Mouse (Mus musculus): ENCODE data around the gene Foxb2.

The Foxb2 gene

GRCm38 (mm10) chr19:16873221-16873861, at the start of gene Foxb2:
Foxb2 (minus strand) TSS chr19:16873805.
- Histone ChIP-seq H3K4me3 (replicated peaks; ENCODE audit: low read length) (peak within 1 kb of the TSS; percentile 65), H3K36me3 (ENCODE audit: insufficient read depth, low read length) (no peaks in the 10 kb centered on the region), H3K27me3 (ENCODE audit: insufficient read depth, low read length) (peaks cover 99% of the 10 kb centered on the region), H3K9me3 (ENCODE audit: low read length) (no peaks in the 10 kb centered on the region), H3K4me1 (replicated peaks; ENCODE audit: low read depth, low read length) (peaks cover 63% of the 10 kb centered on the region)
- no peak for TF ChIP-seq POU5F1 (IDR thresholded peaks at IDR 0.05; ENCODE audit: borderline replicate concordance, low read length)

- H3K36me3 ChIP-seq (ENCODE audit: insufficient read depth, low read length): no peaks in the 10 kb centered on the region
- no peaks in the 10 kb centered on the region for H3K27me3 ChIP-seq (ENCODE audit: insufficient read depth, low read length)
- H3K4me1 ChIP-seq (replicated peaks; ENCODE audit: low read depth, low read length): no peaks in the 10 kb centered on the region
- no peak overlapping the region for H3K4me3 ChIP-seq (replicated peaks; ENCODE audit: low read length)
- H3K9me3 ChIP-seq (ENCODE audit: low read length): no peaks in the 10 kb centered on the region
- TF ChIP-seq NANOG (IDR thresholded peaks at IDR 0.05; ENCODE audit: borderline replicate concordance, low read length) (no peak), POU5F1 (IDR thresholded peaks at IDR 0.05; ENCODE audit: borderline replicate concordance, low read length) (no peak), CTCF (conservative IDR thresholded peaks at IDR 0.05; ENCODE audit: low read length) (no peak)
Observed at GRCm38 (mm10) chr19:16911507-16911906, 37.9 kb upstream of the Foxb2 start.

- TF ChIP-seq NANOG (IDR thresholded peaks at IDR 0.05; ENCODE audit: borderline replicate concordance, low read length) (no peak), CTCF (conservative IDR thresholded peaks at IDR 0.05; ENCODE audit: low read length) (peak; percentile 35)
- Histone ChIP-seq H3K27me3 (ENCODE audit: insufficient read depth, low read length) (no peaks in the 10 kb centered on the region), H3K4me1 (replicated peaks; ENCODE audit: low read depth, low read length) (no peaks in the 10 kb centered on the region; the same call in 1 of the 2 replicates), H3K4me3 (replicated peaks; ENCODE audit: low read length) (no peak overlapping the region), H3K9me3 (ENCODE audit: low read length) (no peaks in the 10 kb centered on the region), H3K36me3 (ENCODE audit: insufficient read depth, low read length) (no peaks in the 10 kb centered on the region)
Observed at GRCm38 (mm10) chr19:16903106-16903505, 29.5 kb upstream of the Foxb2 start.

- TF ChIP-seq CTCF (conservative IDR thresholded peaks at IDR 0.05; ENCODE audit: low read length): peak; percentile 27
- no peak for TF ChIP-seq POU5F1 (IDR thresholded peaks at IDR 0.05; ENCODE audit: borderline replicate concordance, low read length)
- TF ChIP-seq NANOG (IDR thresholded peaks at IDR 0.05; ENCODE audit: borderline replicate concordance, low read length): no peak
- Histone ChIP-seq H3K4me1 (replicated peaks; ENCODE audit: low read depth, low read length) (no peaks in the 10 kb centered on the region; the same call in 1 of the 2 replicates), H3K9me3 (ENCODE audit: low read length) (no peaks in the 10 kb centered on the region), H3K4me3 (replicated peaks; ENCODE audit: low read length) (no peak overlapping the region), H3K27me3 (ENCODE audit: insufficient read depth, low read length) (no peaks in the 10 kb centered on the region), H3K36me3 (ENCODE audit: insufficient read depth, low read length) (no peaks in the 10 kb centered on the region)
Observed at GRCm38 (mm10) chr19:16899716-16900115, 26.1 kb upstream of the Foxb2 start.

GRCm38 (mm10) chr19:16898576-16898975, 25.0 kb upstream of the Foxb2 start:
- Histone ChIP-seq H3K27me3 (ENCODE audit: insufficient read depth, low read length) (no peaks in the 10 kb centered on the region), H3K4me3 (replicated peaks; ENCODE audit: low read length) (no peak overlapping the region), H3K4me1 (replicated peaks; ENCODE audit: low read depth, low read length) (no peaks in the 10 kb centered on the region; the same call in 1 of the 2 replicates), H3K36me3 (ENCODE audit: insufficient read depth, low read length) (no peaks in the 10 kb centered on the region), H3K9me3 (ENCODE audit: low read length) (no peaks in the 10 kb centered on the region)
- no peak for TF ChIP-seq POU5F1 (IDR thresholded peaks at IDR 0.05; ENCODE audit: borderline replicate concordance, low read length)
- TF ChIP-seq CTCF (conservative IDR thresholded peaks at IDR 0.05; ENCODE audit: low read length): no peak
- no peak for TF ChIP-seq NANOG (IDR thresholded peaks at IDR 0.05; ENCODE audit: borderline replicate concordance, low read length)

- TF ChIP-seq POU5F1 (IDR thresholded peaks at IDR 0.05; ENCODE audit: borderline replicate concordance, low read length): no peak
- TF ChIP-seq CTCF (conservative IDR thresholded peaks at IDR 0.05; ENCODE audit: low read length): no peak
- no peak for TF ChIP-seq NANOG (IDR thresholded peaks at IDR 0.05; ENCODE audit: borderline replicate concordance, low read length)
- H3K4me3 ChIP-seq (replicated peaks; ENCODE audit: low read length): peak overlapping the region; percentile 64
- no peaks in the 10 kb centered on the region for H3K36me3 ChIP-seq (ENCODE audit: insufficient read depth, low read length)
Observed at GRCm38 (mm10) chr19:16876458-16876770, 2.8 kb upstream of the Foxb2 start.

GRCm38 (mm10) chr19:16875631-16876457, 2.2 kb upstream of the Foxb2 start:
- no peak for TF ChIP-seq CTCF (conservative IDR thresholded peaks at IDR 0.05; ENCODE audit: low read length)
- no peak for TF ChIP-seq POU5F1 (IDR thresholded peaks at IDR 0.05; ENCODE audit: borderline replicate concordance, low read length)
- no peak for TF ChIP-seq NANOG (IDR thresholded peaks at IDR 0.05; ENCODE audit: borderline replicate concordance, low read length)
- H3K9me3 ChIP-seq (ENCODE audit: low read length): no peaks in the 10 kb centered on the region

More at GRCm38 (mm10) chr19:16876458-16876770, 2.8 kb upstream of the Foxb2 start:
- Histone ChIP-seq H3K4me1 (replicated peaks; ENCODE audit: low read depth, low read length) (peaks cover 48% of the 10 kb centered on the region), H3K27me3 (ENCODE audit: insufficient read depth, low read length) (peaks cover 85% of the 10 kb centered on the region), H3K9me3 (ENCODE audit: low read length) (no peaks in the 10 kb centered on the region)

GRCm38 (mm10) chr19:16874991-16875540, 1.5 kb upstream of the Foxb2 start:
- Histone ChIP-seq H3K27me3 (ENCODE audit: insufficient read depth, low read length) (peaks cover 94% of the 10 kb centered on the region), H3K4me1 (replicated peaks; ENCODE audit: low read depth, low read length) (peaks cover 62% of the 10 kb centered on the region), H3K9me3 (ENCODE audit: low read length) (no peaks in the 10 kb centered on the region), H3K36me3 (ENCODE audit: insufficient read depth, low read length) (no peaks in the 10 kb centered on the region), H3K4me3 (replicated peaks; ENCODE audit: low read length) (peak overlapping the region; percentile 60)
- TF ChIP-seq POU5F1 (IDR thresholded peaks at IDR 0.05; ENCODE audit: borderline replicate concordance, low read length) (no peak), CTCF (conservative IDR thresholded peaks at IDR 0.05; ENCODE audit: low read length) (no peak), NANOG (IDR thresholded peaks at IDR 0.05; ENCODE audit: borderline replicate concordance, low read length) (no peak)

More at GRCm38 (mm10) chr19:16875631-16876457, 2.2 kb upstream of the Foxb2 start:
- H3K27me3 ChIP-seq (ENCODE audit: insufficient read depth, low read length): peaks cover 91% of the 10 kb centered on the region
- peaks cover 54% of the 10 kb centered on the region for H3K4me1 ChIP-seq (replicated peaks; ENCODE audit: low read depth, low read length)
- H3K4me3 ChIP-seq (replicated peaks; ENCODE audit: low read length): peak overlapping the region; percentile 64
- H3K36me3 ChIP-seq (ENCODE audit: insufficient read depth, low read length): no peaks in the 10 kb centered on the region
